Mouse (Mus musculus): Measurements from ENCODE around the gene Acot7. TPM values are rescaled to one million over a fixed set of nuclear protein-coding genes. Genes with fewer than 3 reads are reported as not detected.

Gene Acot7
- polyA plus RNA-seq, 1 experiment from 2014 or later = 269 TPM

DNA sequence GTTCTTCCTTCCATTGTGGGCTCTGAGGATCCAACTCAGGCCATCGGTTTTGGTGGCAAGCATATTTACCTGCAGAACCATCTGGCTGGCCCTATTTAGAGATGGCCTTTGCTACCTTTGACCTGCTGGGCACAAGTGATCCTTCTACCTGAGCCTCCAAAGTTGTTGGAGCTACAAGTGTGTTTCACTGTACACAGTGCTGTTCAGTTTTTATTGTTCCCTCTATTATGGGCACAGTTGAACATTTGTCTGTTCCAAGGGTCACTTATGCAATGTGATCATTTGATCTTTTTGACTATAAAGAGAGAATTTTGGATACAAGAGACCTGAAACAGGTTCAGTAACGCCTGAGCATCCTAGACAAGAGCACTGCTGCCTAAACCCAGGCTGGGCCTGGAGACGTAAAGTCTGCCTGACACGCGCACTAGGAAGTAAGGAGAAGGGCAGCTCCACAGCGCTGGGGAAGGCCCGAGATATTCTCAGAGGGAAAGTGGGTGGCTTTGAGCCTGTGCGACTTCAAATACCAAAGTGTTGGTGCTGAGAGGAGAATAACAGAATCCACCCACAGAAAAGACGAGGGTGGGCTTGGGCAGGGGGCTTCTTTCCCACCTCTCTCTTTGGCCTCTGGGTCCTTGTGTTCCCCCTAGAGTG, 65.4 kb downstream of the Acot7 start:
- Histone ChIP-seq H3K27me3 (replicated peaks; ENCODE audit: control insufficient read depth, insufficient read depth, low read length) (no peaks in the 10 kb centered on the region), H3K27ac (ENCODE audit: low read length) (no peak overlapping the region), H3K36me3 (ENCODE audit: control insufficient read depth, insufficient read depth) (no peaks in the 10 kb centered on the region), H3K9me3 (ENCODE audit: control insufficient read depth, low read length) (no peaks in the 10 kb centered on the region), H3K9ac (replicated peaks; ENCODE audit: low read depth, low read length) (no peak overlapping the region), H3K4me3 (replicated peaks; ENCODE audit: low read length) (no peak overlapping the region), H3K4me1 (replicated peaks; ENCODE audit: control insufficient read depth, insufficient read depth, low read length) (peaks cover 16% of the 10 kb centered on the region), H3K4me2 (ENCODE audit: low read length) (no peak overlapping the region)
- WGBS = 87% methylated on average over 9 of the region's 9 CpGs
- no peak for ATAC-seq

DNA sequence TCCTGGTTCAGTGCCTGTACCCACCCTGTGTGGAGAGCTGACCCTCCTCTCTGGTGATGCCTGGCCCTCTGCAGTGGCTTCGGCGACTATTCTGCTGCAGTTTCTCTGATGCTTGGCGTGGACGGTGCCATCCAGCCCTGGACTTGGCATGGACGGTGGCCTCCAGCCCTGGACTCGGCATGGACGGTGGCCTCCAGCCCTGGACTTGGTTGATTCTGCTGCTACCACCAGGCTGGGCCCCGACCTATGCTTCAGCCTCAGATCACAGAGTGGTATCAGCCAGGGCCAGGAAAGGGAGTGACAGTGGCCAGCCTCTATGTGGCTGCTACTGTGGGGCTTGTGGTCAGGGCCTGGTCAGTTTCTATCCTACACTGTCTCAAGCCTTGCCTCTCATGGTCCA, 66.0 kb downstream of the Acot7 start:
- no peak overlapping the region for H3K27ac ChIP-seq (ENCODE audit: low read length)
- H3K9me3 ChIP-seq (ENCODE audit: control insufficient read depth, low read length) = no peaks in the 10 kb centered on the region
- H3K27me3 ChIP-seq (replicated peaks; ENCODE audit: control insufficient read depth, insufficient read depth, low read length) = no peaks in the 10 kb centered on the region
- ATAC-seq = no peak
- WGBS = 94% methylated on average over 8 of the region's 8 CpGs
- H3K9ac ChIP-seq (replicated peaks; ENCODE audit: low read depth, low read length) = no peak overlapping the region
- H3K4me3 ChIP-seq (replicated peaks; ENCODE audit: low read length) = no peak overlapping the region
- no peak overlapping the region for H3K4me2 ChIP-seq (ENCODE audit: low read length)
- no peaks in the 10 kb centered on the region for H3K36me3 ChIP-seq (ENCODE audit: control insufficient read depth, insufficient read depth)
- H3K4me1 ChIP-seq (replicated peaks; ENCODE audit: control insufficient read depth, insufficient read depth, low read length) = peaks cover 16% of the 10 kb centered on the region

DNA sequence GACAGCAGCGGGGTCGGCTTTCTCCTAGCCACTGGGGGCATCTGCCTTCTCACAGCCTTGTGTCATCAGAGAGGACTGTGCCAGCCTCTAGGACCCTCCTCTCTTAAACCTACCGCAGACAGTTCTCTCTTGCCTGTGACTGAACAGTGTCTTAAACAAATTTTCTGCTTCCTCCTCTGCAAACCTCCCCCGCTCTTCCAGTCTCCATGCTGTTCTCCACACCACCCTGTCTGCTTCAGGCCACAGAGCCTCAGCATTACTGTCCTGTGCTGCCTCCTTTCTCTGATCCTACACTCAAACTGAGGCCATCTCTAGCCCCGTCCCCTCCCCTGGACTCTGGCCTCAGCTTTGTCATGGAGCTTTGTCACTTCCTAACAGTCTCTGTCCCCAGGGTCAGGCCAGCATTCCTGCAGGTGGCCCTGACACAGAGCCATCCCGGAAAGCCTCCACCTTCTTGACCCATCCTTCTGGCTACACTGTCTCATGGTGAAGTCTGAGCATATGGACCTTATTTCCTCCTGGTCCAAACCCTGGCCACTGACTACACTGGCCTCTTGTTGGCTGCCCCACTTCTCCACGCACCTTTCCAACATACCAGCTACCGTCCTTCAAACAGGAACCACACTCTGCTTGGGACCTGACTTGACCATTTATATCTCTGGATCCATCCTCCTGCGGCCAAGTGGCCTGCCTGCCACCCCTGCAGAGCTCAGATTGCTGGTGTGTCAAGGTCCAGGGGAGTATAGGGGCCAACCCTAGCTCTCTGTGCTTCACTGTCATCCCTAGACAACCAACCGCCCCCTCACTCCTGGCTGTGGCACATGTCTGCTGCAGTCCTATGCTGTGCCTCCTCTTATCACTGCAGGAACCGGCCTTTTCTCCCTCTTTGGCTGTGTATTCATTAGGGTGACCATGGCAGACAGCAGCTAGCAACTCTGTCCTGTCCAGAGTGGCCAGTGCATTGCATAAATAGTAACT, 66.9 kb downstream of the Acot7 start:
- Histone ChIP-seq H3K27ac (ENCODE audit: low read length) (no peak overlapping the region), H3K4me1 (replicated peaks; ENCODE audit: control insufficient read depth, insufficient read depth, low read length) (peaks cover 16% of the 10 kb centered on the region), H3K4me3 (replicated peaks; ENCODE audit: low read length) (no peak overlapping the region), H3K9me3 (ENCODE audit: control insufficient read depth, low read length) (no peaks in the 10 kb centered on the region), H3K27me3 (replicated peaks; ENCODE audit: control insufficient read depth, insufficient read depth, low read length) (no peaks in the 10 kb centered on the region), H3K9ac (replicated peaks; ENCODE audit: low read depth, low read length) (no peak overlapping the region), H3K36me3 (ENCODE audit: control insufficient read depth, insufficient read depth) (no peaks in the 10 kb centered on the region), H3K4me2 (ENCODE audit: low read length) (no peak overlapping the region)
- 87% methylated on average over 11 of the region's 11 CpGs for WGBS
- ATAC-seq = no peak

DNA sequence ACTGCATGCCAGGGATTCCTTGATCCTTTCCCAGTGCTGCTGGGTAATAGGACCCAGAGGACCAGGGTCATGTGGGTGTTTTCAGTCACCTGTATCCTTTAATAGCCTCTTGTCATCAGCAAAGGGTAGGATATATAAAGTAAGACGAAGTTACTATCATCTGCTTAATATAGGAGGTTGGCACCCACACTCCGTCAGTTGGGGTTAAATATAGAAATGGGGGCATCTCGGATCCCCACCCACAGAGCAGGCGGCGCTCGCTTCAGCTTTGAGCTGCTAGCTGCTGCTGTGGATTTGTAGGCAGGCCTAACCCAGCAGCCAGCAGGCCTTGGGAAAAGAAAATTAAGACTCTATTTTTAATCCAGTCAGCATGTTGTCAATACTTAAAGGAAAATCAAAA, 68.1 kb downstream of the Acot7 start:
- WGBS = 76% methylated on average over 6 of the region's 6 CpGs
- Histone ChIP-seq H3K9ac (replicated peaks; ENCODE audit: low read depth, low read length) (no peak overlapping the region), H3K4me3 (replicated peaks; ENCODE audit: low read length) (no peak overlapping the region), H3K27ac (ENCODE audit: low read length) (no peak overlapping the region), H3K27me3 (replicated peaks; ENCODE audit: control insufficient read depth, insufficient read depth, low read length) (no peaks in the 10 kb centered on the region), H3K4me2 (ENCODE audit: low read length) (no peak overlapping the region), H3K9me3 (ENCODE audit: control insufficient read depth, low read length) (no peaks in the 10 kb centered on the region), H3K36me3 (ENCODE audit: control insufficient read depth, insufficient read depth) (no peaks in the 10 kb centered on the region), H3K4me1 (replicated peaks; ENCODE audit: control insufficient read depth, insufficient read depth, low read length) (peaks cover 16% of the 10 kb centered on the region)
- no peak for ATAC-seq

DNA sequence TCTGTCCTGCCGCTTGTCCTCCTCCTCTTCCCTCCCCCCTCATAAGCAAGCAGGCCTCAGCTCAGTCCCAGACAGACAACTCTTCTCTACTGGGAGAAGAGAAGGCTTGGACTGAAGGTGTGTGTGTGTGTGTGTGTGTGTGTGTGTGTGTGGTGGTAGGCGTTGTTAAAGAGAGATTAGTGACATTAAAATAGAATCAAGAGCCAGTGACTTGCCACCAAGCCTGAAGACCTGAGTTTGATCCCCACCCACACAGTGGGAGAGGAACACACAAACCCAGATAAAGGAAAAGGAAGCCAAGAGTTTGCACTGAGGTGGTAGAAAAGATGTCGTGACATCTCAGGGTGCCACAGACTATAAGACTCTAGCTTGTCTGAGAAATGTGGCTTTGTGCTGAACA, 69.3 kb downstream of the Acot7 start:
- Histone ChIP-seq H3K9ac (replicated peaks; ENCODE audit: low read depth, low read length) (no peak overlapping the region), H3K27me3 (replicated peaks; ENCODE audit: control insufficient read depth, insufficient read depth, low read length) (no peaks in the 10 kb centered on the region), H3K27ac (ENCODE audit: low read length) (no peak overlapping the region), H3K36me3 (ENCODE audit: control insufficient read depth, insufficient read depth) (no peaks in the 10 kb centered on the region), H3K4me2 (ENCODE audit: low read length) (no peak overlapping the region), H3K9me3 (ENCODE audit: control insufficient read depth, low read length) (no peaks in the 10 kb centered on the region), H3K4me1 (replicated peaks; ENCODE audit: control insufficient read depth, insufficient read depth, low read length) (peaks cover 16% of the 10 kb centered on the region), H3K4me3 (replicated peaks; ENCODE audit: low read length) (no peak overlapping the region)
- no peak for ATAC-seq
- 70% methylated on average over 3 of the region's 3 CpGs for WGBS

DNA sequence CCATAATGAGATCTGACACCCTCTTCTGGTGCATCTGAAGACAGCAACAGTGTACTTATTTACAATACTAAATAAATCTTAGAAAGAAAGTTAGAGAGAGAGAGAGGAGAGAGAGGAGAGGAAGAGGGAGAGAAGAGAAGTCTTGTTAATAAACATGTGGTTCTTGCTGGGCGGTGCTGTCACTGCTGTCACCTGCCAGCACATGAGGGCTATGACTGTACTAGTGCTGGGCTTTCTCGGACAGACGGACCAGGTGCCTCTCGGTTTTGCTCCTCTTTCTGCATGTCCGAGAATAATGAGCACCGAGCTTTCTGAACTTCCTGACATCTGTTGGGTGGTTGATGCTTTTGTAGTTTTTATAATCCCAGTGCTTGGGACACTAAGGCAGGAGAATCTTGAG, 72.7 kb downstream of the Acot7 start:
- ATAC-seq = no peak
- H3K4me3 ChIP-seq (replicated peaks; ENCODE audit: low read length) = no peak overlapping the region
- peaks cover 12% of the 10 kb centered on the region for H3K4me1 ChIP-seq (replicated peaks; ENCODE audit: control insufficient read depth, insufficient read depth, low read length)
- H3K27me3 ChIP-seq (replicated peaks; ENCODE audit: control insufficient read depth, insufficient read depth, low read length) = no peaks in the 10 kb centered on the region
- H3K27ac ChIP-seq (ENCODE audit: low read length) = no peak overlapping the region
- no peak overlapping the region for H3K9ac ChIP-seq (replicated peaks; ENCODE audit: low read depth, low read length)
- 86% methylated on average over 6 of the region's 6 CpGs for WGBS
- H3K36me3 ChIP-seq (ENCODE audit: control insufficient read depth, insufficient read depth) = no peaks in the 10 kb centered on the region
- H3K4me2 ChIP-seq (ENCODE audit: low read length) = no peak overlapping the region
- no peaks in the 10 kb centered on the region for H3K9me3 ChIP-seq (ENCODE audit: control insufficient read depth, low read length)

DNA sequence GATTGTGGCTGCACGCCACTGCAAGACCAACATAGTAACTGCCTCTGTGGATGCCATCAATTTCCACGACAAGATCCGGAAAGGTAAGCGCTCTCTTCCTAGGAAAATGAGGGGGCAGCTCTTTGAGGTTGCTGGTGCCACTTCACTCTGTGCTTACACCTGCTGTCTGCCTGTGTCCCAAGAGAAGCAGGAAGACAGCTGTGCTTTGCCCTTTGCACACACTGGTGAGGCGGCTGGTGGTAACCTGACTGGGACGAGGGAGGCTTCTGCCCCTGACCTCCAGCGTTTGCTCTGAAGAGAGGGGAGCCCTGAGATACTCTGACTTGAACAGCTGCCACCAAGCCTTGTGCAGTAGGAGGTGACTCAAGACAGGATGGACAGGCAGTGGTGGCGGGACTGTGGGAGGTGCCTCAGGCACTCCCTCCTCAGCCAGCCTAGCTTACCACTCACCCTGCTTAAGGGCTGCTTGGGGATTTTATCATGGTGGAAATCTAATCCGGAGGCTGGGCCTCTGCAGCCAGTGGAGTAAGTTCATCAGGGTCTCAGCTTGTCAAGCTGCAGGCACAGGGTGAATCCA, 75.3 kb downstream of the Acot7 start:
- Histone ChIP-seq H3K9me3 (ENCODE audit: control insufficient read depth, low read length) (no peaks in the 10 kb centered on the region), H3K4me1 (replicated peaks; ENCODE audit: control insufficient read depth, insufficient read depth, low read length) (peaks cover 12% of the 10 kb centered on the region; the same call in 1 of the 2 replicates), H3K4me2 (ENCODE audit: low read length) (no peak overlapping the region), H3K4me3 (replicated peaks; ENCODE audit: low read length) (no peak overlapping the region), H3K27me3 (replicated peaks; ENCODE audit: control insufficient read depth, insufficient read depth, low read length) (no peaks in the 10 kb centered on the region), H3K27ac (ENCODE audit: low read length) (no peak overlapping the region), H3K9ac (replicated peaks; ENCODE audit: low read depth, low read length) (no peak overlapping the region), H3K36me3 (ENCODE audit: control insufficient read depth, insufficient read depth) (no peaks in the 10 kb centered on the region)
- ATAC-seq = no peak
- WGBS = 83% methylated on average over 9 of the region's 9 CpGs

DNA sequence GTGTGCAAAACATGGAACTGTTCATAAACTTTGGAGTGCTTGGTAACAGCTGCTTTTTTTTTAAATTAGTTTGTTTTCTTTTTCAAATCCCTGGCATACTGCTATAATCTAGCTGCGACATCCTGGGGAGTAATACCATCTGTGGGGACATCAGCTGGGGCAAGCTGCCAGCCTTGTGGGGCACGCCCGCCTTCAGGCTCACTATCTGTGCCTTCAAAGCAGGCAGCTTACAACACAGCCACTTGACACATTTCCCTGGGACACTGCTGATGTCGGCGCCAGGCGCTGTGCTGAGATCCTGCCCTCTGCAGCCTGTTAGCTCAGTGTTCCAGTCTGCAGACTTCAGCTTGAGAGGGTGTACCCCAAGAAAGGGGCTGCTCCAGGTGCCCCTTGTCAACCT, 79.1 kb downstream of the Acot7 start:
- WGBS = 44% methylated on average over 6 of the region's 6 CpGs
- Histone ChIP-seq H3K36me3 (ENCODE audit: control insufficient read depth, insufficient read depth) (no peaks in the 10 kb centered on the region), H3K4me2 (ENCODE audit: low read length) (no peak overlapping the region), H3K4me3 (replicated peaks; ENCODE audit: low read length) (no peak overlapping the region), H3K9me3 (ENCODE audit: control insufficient read depth, low read length) (no peaks in the 10 kb centered on the region), H3K27me3 (replicated peaks; ENCODE audit: control insufficient read depth, insufficient read depth, low read length) (no peaks in the 10 kb centered on the region), H3K4me1 (replicated peaks; ENCODE audit: control insufficient read depth, insufficient read depth, low read length) (peaks cover 12% of the 10 kb centered on the region; the same call in 1 of the 2 replicates), H3K27ac (ENCODE audit: low read length) (no peak overlapping the region), H3K9ac (replicated peaks; ENCODE audit: low read depth, low read length) (no peak overlapping the region)
- peak; percentile 71 for ATAC-seq

DNA sequence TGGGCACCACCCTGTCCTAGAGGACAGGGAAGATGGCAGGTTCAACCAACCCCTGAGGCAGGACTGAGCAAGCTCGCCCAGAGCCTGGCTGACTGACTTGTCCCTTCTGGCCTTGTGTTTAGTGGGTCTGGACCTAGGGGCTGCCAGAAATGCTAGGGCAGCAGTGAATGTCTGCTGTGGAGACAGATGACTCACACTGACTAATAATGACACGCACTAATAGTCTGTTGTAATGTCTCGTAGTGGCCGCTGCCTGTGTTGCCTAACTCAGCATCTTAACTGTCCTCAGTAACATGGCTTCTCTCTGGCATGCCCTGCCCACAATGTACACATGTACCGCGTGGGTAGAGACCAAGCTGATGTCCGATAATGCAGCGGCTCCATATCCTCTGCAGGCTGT, 82.5 kb downstream of the Acot7 start:
- H3K4me3 ChIP-seq (replicated peaks; ENCODE audit: low read length) = no peak overlapping the region
- 93% methylated on average over 8 of the region's 8 CpGs for WGBS
- no peak for ATAC-seq
- H3K4me1 ChIP-seq (replicated peaks; ENCODE audit: control insufficient read depth, insufficient read depth, low read length) = peaks cover 22% of the 10 kb centered on the region
- no peak overlapping the region for H3K9ac ChIP-seq (replicated peaks; ENCODE audit: low read depth, low read length)
- H3K27ac ChIP-seq (ENCODE audit: low read length) = no peak overlapping the region
- no peaks in the 10 kb centered on the region for H3K9me3 ChIP-seq (ENCODE audit: control insufficient read depth, low read length)
- H3K36me3 ChIP-seq (ENCODE audit: control insufficient read depth, insufficient read depth) = no peaks in the 10 kb centered on the region
- H3K27me3 ChIP-seq (replicated peaks; ENCODE audit: control insufficient read depth, insufficient read depth, low read length) = no peaks in the 10 kb centered on the region
- H3K4me2 ChIP-seq (ENCODE audit: low read length) = no peak overlapping the region

Data from forebrain, embryonic 16.5 days (tissue).